Mouse (Mus musculus) heart, embryonic 13.5 days (tissue): ENCODE results near the gene Itgad. TPM values are rescaled to one million over a fixed set of nuclear protein-coding genes. Genes with fewer than 3 reads are reported as not detected.

ENCODE experiments used
- ATAC-seq: fragments of 200-750 bp; cut with Nextera tagmentation; 2 replicates; pipeline ENCODE4 v1.8.0; 2017; ENCODE audit warnings: moderate TSS enrichment; ENCODE audit not compliant: insufficient number of reproducible peaks, low FRiP score, low TSS enrichment; ENCODE audit errors: extremely low read depth
- H3K27ac ChIP-seq: fragments of 300-500 bp; sonication (generic); replicated peaks from 2 replicates; pipeline ENCODE4 v1.5.1; 2015; ENCODE audit warnings: moderate library complexity, mild to moderate bottlenecking, inconsistent platforms
- H3K27me3 ChIP-seq: fragments of 300-500 bp; sonication (generic); replicated peaks from 2 replicates; pipeline ENCODE4 v1.6.1; 2015; ENCODE audit warnings: mild to moderate bottlenecking, inconsistent platforms
- H3K36me3 ChIP-seq: fragments of 300-500 bp; sonication (generic); 2 replicates; pipeline ENCODE4 v1.6.1; 2015; ENCODE audit warnings: mild to moderate bottlenecking, inconsistent platforms
- H3K4me1 ChIP-seq: fragments of 300-500 bp; sonication (generic); 2 replicates; pipeline ENCODE4 v1.6.1; 2015; ENCODE audit warnings: inconsistent platforms
- H3K4me2 ChIP-seq: fragments of 300-500 bp; sonication (generic); 2 replicates; pipeline ENCODE4 v1.6.1; 2015; ENCODE audit warnings: inconsistent platforms, mild to moderate bottlenecking, moderate library complexity
- H3K4me3 ChIP-seq: fragments of 300-500 bp; sonication (generic); 2 replicates; pipeline ENCODE4 v1.5.1; 2015; ENCODE audit warnings: moderate library complexity, mild to moderate bottlenecking, inconsistent platforms
- H3K9ac ChIP-seq: fragments of 300-500 bp; sonication (generic); 2 replicates; pipeline ENCODE4 v1.6.1; 2015; ENCODE audit warnings: inconsistent platforms, mild to moderate bottlenecking, moderate library complexity
- H3K9me3 ChIP-seq: fragments of 300-500 bp; sonication (generic); 2 replicates; pipeline ENCODE4 v1.6.1; 2016; ENCODE audit warnings: inconsistent platforms
- WGBS: fragments of 180-500 bp; shearing (Covaris S2); methylation state at CpG from one replicate; pipeline ENCODE4 v1.1.7; 2015; ENCODE audit warnings: mixed read lengths; 5-methylcytosine and 5-hydroxymethylcytosine counted together
- polyA plus RNA-seq: library from polyadenylated mRNA; unstranded; fragments of >200 nt; fragmentation: Nextera tagmentation; extraction: Ambion mirVana; gene quantifications from 2 replicates; pipeline ENCODE4 v1.2.1, GENCODE M21; 2015

The Itgad gene
- polyA plus RNA-seq = 0.25 TPM in 1 of 2 replicates, not detected in the other

GRCm38 (mm10) chr7:128154076-128154475, at the start of gene Itgad:
Gene Itgad, plus strand, starts transcription at chr7:128154376.
- 86% methylated on average over 21 of the region's 21 CpGs for WGBS
- Histone ChIP-seq H3K9ac (peak within 1 kb of the TSS; percentile 68), H3K27ac (no peak within 1 kb of the TSS), H3K27me3 (no peaks in the 10 kb centered on the region), H3K36me3 (no peaks in the 10 kb centered on the region), H3K4me3 (peak within 1 kb of the TSS; percentile 36), H3K9me3 (no peaks in the 10 kb centered on the region), H3K4me2 (peak within 1 kb of the TSS; percentile 66), H3K4me1 (peaks cover 7% of the 10 kb centered on the region)
- ATAC-seq = no peak

- H3K4me1 ChIP-seq = no peaks in the 10 kb centered on the region
- no peak overlapping the region for H3K4me2 ChIP-seq
- no peak for ATAC-seq
- H3K9me3 ChIP-seq = no peaks in the 10 kb centered on the region
- 45% methylated on average over 4 of the region's 4 CpGs for WGBS
- H3K4me3 ChIP-seq = no peak overlapping the region
- no peak overlapping the region for H3K9ac ChIP-seq
- H3K36me3 ChIP-seq = no peaks in the 10 kb centered on the region
- H3K27me3 ChIP-seq = no peaks in the 10 kb centered on the region
- H3K27ac ChIP-seq = no peak overlapping the region
Measured at GRCm38 (mm10) chr7:128105246-128105645, 48.9 kb upstream of the Itgad start.

- H3K9me3 ChIP-seq = no peaks in the 10 kb centered on the region
- no peak overlapping the region for H3K4me2 ChIP-seq
- H3K27ac ChIP-seq = no peak overlapping the region
- H3K27me3 ChIP-seq = no peaks in the 10 kb centered on the region
- H3K9ac ChIP-seq = no peak overlapping the region
- ATAC-seq = no peak
- no peaks in the 10 kb centered on the region for H3K4me1 ChIP-seq
- H3K4me3 ChIP-seq = no peak overlapping the region
- no peaks in the 10 kb centered on the region for H3K36me3 ChIP-seq
- 78% methylated on average over 7 of the region's 7 CpGs for WGBS
Measured at GRCm38 (mm10) chr7:128107462-128107861, 46.7 kb upstream of the Itgad start.

- H3K4me2 ChIP-seq = no peak overlapping the region
- no peak overlapping the region for H3K4me3 ChIP-seq
- no peak overlapping the region for H3K27ac ChIP-seq
- 57% methylated on average over 2 of the region's 2 CpGs for WGBS
- H3K4me1 ChIP-seq = no peaks in the 10 kb centered on the region
- H3K9ac ChIP-seq = no peak overlapping the region
- H3K27me3 ChIP-seq = no peaks in the 10 kb centered on the region
- no peaks in the 10 kb centered on the region for H3K9me3 ChIP-seq
- no peak for ATAC-seq
- H3K36me3 ChIP-seq = no peaks in the 10 kb centered on the region
Measured at GRCm38 (mm10) chr7:128110314-128110713, 43.9 kb upstream of the Itgad start.

GRCm38 (mm10) chr7:128112131-128112530, 42.0 kb upstream of the Itgad start:
- no peaks in the 10 kb centered on the region for H3K36me3 ChIP-seq

GRCm38 (mm10) chr7:128114371-128115105, 39.6 kb upstream of the Itgad start:
- no peaks in the 10 kb centered on the region for H3K36me3 ChIP-seq
- H3K27me3 ChIP-seq = no peaks in the 10 kb centered on the region
- H3K4me1 ChIP-seq = no peaks in the 10 kb centered on the region
- 85% methylated on average over 11 of the region's 11 CpGs for WGBS
- H3K27ac ChIP-seq = no peak overlapping the region
- H3K9me3 ChIP-seq = no peaks in the 10 kb centered on the region
- H3K4me3 ChIP-seq = no peak overlapping the region
- H3K4me2 ChIP-seq = no peak overlapping the region
- no peak for ATAC-seq
- H3K9ac ChIP-seq = no peak overlapping the region

More at GRCm38 (mm10) chr7:128112131-128112530, 42.0 kb upstream of the Itgad start:
- Histone ChIP-seq H3K27ac (no peak overlapping the region), H3K9me3 (no peaks in the 10 kb centered on the region), H3K27me3 (no peaks in the 10 kb centered on the region), H3K4me1 (no peaks in the 10 kb centered on the region), H3K4me3 (no peak overlapping the region), H3K9ac (no peak overlapping the region), H3K4me2 (no peak overlapping the region)
- WGBS = 80% methylated on average over 11 of the region's 11 CpGs
- ATAC-seq = no peak

GRCm38 (mm10) chr7:128115211-128115958, 38.8 kb upstream of the Itgad start:
- H3K4me2 ChIP-seq = no peak overlapping the region
- H3K4me3 ChIP-seq = no peak overlapping the region
- no peak overlapping the region for H3K9ac ChIP-seq
- no peaks in the 10 kb centered on the region for H3K27me3 ChIP-seq
- WGBS = 65% methylated on average over 5 of the region's 5 CpGs
- H3K9me3 ChIP-seq = no peaks in the 10 kb centered on the region
- no peaks in the 10 kb centered on the region for H3K4me1 ChIP-seq
- no peak for ATAC-seq
- H3K36me3 ChIP-seq = no peaks in the 10 kb centered on the region
- H3K27ac ChIP-seq = no peak overlapping the region

- WGBS = 91% methylated on average over 5 of the region's 5 CpGs
- Histone ChIP-seq H3K9ac (no peak overlapping the region), H3K9me3 (no peaks in the 10 kb centered on the region), H3K27me3 (no peaks in the 10 kb centered on the region), H3K4me2 (no peak overlapping the region), H3K36me3 (no peaks in the 10 kb centered on the region), H3K4me3 (no peak overlapping the region), H3K27ac (no peak overlapping the region), H3K4me1 (no peaks in the 10 kb centered on the region)
- ATAC-seq = no peak
Measured at GRCm38 (mm10) chr7:128116396-128116795, 37.8 kb upstream of the Itgad start.

- H3K4me2 ChIP-seq = no peak overlapping the region
- ATAC-seq = no peak
- WGBS = 76% methylated on average over 6 of the region's 6 CpGs
- H3K36me3 ChIP-seq = no peaks in the 10 kb centered on the region
- H3K4me1 ChIP-seq = no peaks in the 10 kb centered on the region
- H3K9me3 ChIP-seq = no peaks in the 10 kb centered on the region
- H3K27ac ChIP-seq = no peak overlapping the region
- no peak overlapping the region for H3K4me3 ChIP-seq
- no peak overlapping the region for H3K9ac ChIP-seq
- H3K27me3 ChIP-seq = no peaks in the 10 kb centered on the region
Measured at GRCm38 (mm10) chr7:128119726-128120490, 34.3 kb upstream of the Itgad start.

GRCm38 (mm10) chr7:128128741-128129720, 25.1 kb upstream of the Itgad start, which contains the start of gene Itgax:
Gene Itgax, plus strand, starts transcription at chr7:128129547.
- no peak for ATAC-seq
- Histone ChIP-seq H3K4me1 (peaks cover 25% of the 10 kb centered on the region), H3K9me3 (no peaks in the 10 kb centered on the region), H3K4me2 (no peak within 1 kb of the TSS), H3K9ac (no peak within 1 kb of the TSS), H3K27ac (no peak within 1 kb of the TSS), H3K4me3 (no peak within 1 kb of the TSS), H3K36me3 (no peaks in the 10 kb centered on the region), H3K27me3 (no peaks in the 10 kb centered on the region)
- 57% methylated on average over 8 of the region's 8 CpGs for WGBS
